Mouse (Mus musculus): ENCODE measurements around the gene Mrps18a.

Mrps18a gene

GRCm38 (mm10) chr17:46102608-46103159 lies 8.1 kb upstream of the Mrps18a start:
- no peak for DNase-seq

- DNase-seq: no peak
These were observed 6.3 kb upstream of the Mrps18a start for GRCm38 (mm10) chr17:46104487-46104886.

- no peak for DNase-seq
These were observed 2.5 kb upstream of the Mrps18a start for GRCm38 (mm10) chr17:46108286-46108685.

- DNase-seq: no peak
These were observed 4.7 kb downstream of the Mrps18a start for GRCm38 (mm10) chr17:46115489-46115888.

- DNase-seq: no peak
These were observed 5.4 kb downstream of the Mrps18a start for GRCm38 (mm10) chr17:46116138-46116537.

GRCm38 (mm10) chr17:46116881-46117280 lies 6.1 kb downstream of the Mrps18a start:
- no peak for DNase-seq

- DNase-seq: no peak
These were observed 7.0 kb downstream of the Mrps18a start for GRCm38 (mm10) chr17:46117623-46118422.

- no peak for DNase-seq
These were observed 7.7 kb downstream of the Mrps18a start for GRCm38 (mm10) chr17:46118423-46118850.

- no peak for DNase-seq
These were observed 8.9 kb downstream of the Mrps18a start for GRCm38 (mm10) chr17:46119641-46120040.

GRCm38 (mm10) chr17:46122791-46123190 lies 12.0 kb downstream of the Mrps18a start:
- DNase-seq: no peak

GRCm38 (mm10) chr17:46123285-46123684 lies 12.5 kb downstream of the Mrps18a start:
- no peak for DNase-seq

GRCm38 (mm10) chr17:46123953-46124700 lies 13.3 kb downstream of the Mrps18a start:
- no peak for DNase-seq

- DNase-seq: no peak
These were observed 15.8 kb downstream of the Mrps18a start for GRCm38 (mm10) chr17:46126608-46127007.

GRCm38 (mm10) chr17:46127814-46128493 lies 17.2 kb downstream of the Mrps18a start:
- no peak for DNase-seq

- no peak for DNase-seq
These were observed 19.1 kb downstream of the Mrps18a start for GRCm38 (mm10) chr17:46129741-46130498.

- peak; percentile 37 to 72 for DNase-seq
These were observed 21.4 kb downstream of the Mrps18a start for GRCm38 (mm10) chr17:46132058-46132718.

- DNase-seq: no peak
These were observed 22.1 kb downstream of the Mrps18a start for GRCm38 (mm10) chr17:46132862-46133261.

GRCm38 (mm10) chr17:46138563-46139236 lies 27.9 kb downstream of the Mrps18a start:
- no peak for DNase-seq

- no peak for DNase-seq
These were observed 29.1 kb downstream of the Mrps18a start for GRCm38 (mm10) chr17:46139872-46140271.

GRCm38 (mm10) chr17:46143578-46144423 lies 33.0 kb downstream of the Mrps18a start, which contains the start of gene Rsph9:
Gene Rsph9 (minus strand): TSS chr17:46144216.
- peak; percentile 66 to 75 for DNase-seq
